Mouse (Mus musculus): ENCODE data around the gene Ifnar2. TPM values are rescaled to one million over a fixed set of nuclear protein-coding genes. Genes with fewer than 3 reads are reported as not detected.

Ifnar2 gene
- polyA plus RNA-seq, 1 experiment: 4.7 TPM

DNA sequence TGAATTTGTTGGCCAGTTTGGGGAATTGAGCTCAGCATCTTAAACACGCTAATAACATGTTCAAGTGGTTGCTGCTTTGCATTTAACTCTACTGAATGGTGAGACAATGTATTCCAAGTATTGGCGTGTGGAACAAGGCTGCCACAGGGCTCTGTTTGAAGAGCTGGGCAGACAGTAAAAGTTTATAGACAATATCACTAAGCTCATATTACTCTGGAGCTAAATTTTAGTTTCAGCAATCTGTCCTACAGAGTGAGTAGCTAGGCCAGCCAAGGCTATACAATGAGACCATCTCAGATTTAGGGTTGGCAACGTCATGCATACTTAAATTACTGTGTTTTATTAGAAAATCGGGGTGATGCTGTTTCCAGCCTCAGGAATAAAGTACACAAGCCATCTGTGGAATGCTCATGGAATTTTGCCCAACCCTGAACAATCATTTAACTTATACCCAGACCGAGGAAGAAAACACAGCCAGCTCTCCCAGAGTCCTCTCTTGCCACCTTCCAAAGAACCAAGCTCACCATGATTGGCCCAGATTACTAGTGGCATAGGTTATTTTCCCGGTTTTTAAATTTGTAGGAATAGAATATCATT lies 29.1 kb downstream of the Ifnar2 start:
- H3K36me3 ChIP-seq (ENCODE audit: control insufficient read depth, insufficient read depth, low read length): no peaks in the 10 kb centered on the region
- TF ChIP-seq CTCF (IDR thresholded peaks at IDR 0.05; ENCODE audit: control insufficient read depth, insufficient read depth, insufficient replicate concordance, low read depth, low read length): no peak
- no peak for TF ChIP-seq POLR2A (IDR thresholded peaks at IDR 0.05; ENCODE audit: control insufficient read depth, low read depth, low read length)
- peaks cover 13% of the 10 kb centered on the region for H3K4me1 ChIP-seq (ENCODE audit: control insufficient read depth, insufficient read depth, low read length)
- H3K27ac ChIP-seq (ENCODE audit: control insufficient read depth, insufficient read depth, low read depth, low read length): no peak overlapping the region
- no peak overlapping the region for H3K4me3 ChIP-seq (ENCODE audit: control insufficient read depth, low read depth, low read length)
- H3K27me3 ChIP-seq (ENCODE audit: control insufficient read depth, insufficient read depth, low read length): peaks cover 2% of the 10 kb centered on the region; the same call in 1 of the 2 replicates

- Histone ChIP-seq H3K4me1 (ENCODE audit: control insufficient read depth, insufficient read depth, low read length) (peaks cover 15% of the 10 kb centered on the region), H3K36me3 (ENCODE audit: control insufficient read depth, insufficient read depth, low read length) (no peaks in the 10 kb centered on the region), H3K27me3 (ENCODE audit: control insufficient read depth, insufficient read depth, low read length) (peaks cover 2% of the 10 kb centered on the region; the same call in 1 of the 2 replicates), H3K4me3 (ENCODE audit: control insufficient read depth, low read depth, low read length) (no peak overlapping the region), H3K27ac (ENCODE audit: control insufficient read depth, insufficient read depth, low read depth, low read length) (no peak overlapping the region)
- TF ChIP-seq CTCF (IDR thresholded peaks at IDR 0.05; ENCODE audit: control insufficient read depth, insufficient read depth, insufficient replicate concordance, low read depth, low read length) (no peak), POLR2A (IDR thresholded peaks at IDR 0.05; ENCODE audit: control insufficient read depth, low read depth, low read length) (no peak)
These were observed 31.2 kb downstream of the Ifnar2 start for GRCm38 (mm10) chr16:91403784-91404183.

DNA sequence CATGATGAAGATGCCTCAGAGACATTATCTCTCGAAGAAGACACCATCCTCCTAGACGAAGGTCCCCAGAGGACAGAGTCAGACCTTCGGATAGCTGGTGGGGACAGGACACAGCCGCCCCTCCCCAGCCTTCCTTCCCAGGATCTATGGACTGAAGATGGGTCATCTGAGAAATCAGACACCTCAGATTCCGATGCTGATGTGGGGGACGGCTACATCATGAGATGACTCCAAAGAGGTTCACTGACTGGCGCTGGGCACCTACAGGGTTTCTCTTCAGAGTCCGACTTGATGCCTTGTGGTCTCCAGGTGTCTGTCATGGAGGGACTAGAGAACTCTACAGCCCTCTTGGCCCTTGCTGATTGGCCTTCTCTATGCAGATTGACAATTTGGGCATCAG lies 31.6 kb downstream of the Ifnar2 start:
- Histone ChIP-seq H3K27me3 (ENCODE audit: control insufficient read depth, insufficient read depth, low read length) (peaks cover 2% of the 10 kb centered on the region; the same call in 1 of the 2 replicates), H3K27ac (ENCODE audit: control insufficient read depth, insufficient read depth, low read depth, low read length) (no peak overlapping the region), H3K36me3 (ENCODE audit: control insufficient read depth, insufficient read depth, low read length) (no peaks in the 10 kb centered on the region), H3K4me1 (ENCODE audit: control insufficient read depth, insufficient read depth, low read length) (peaks cover 15% of the 10 kb centered on the region), H3K4me3 (ENCODE audit: control insufficient read depth, low read depth, low read length) (no peak overlapping the region)
- TF ChIP-seq CTCF (IDR thresholded peaks at IDR 0.05; ENCODE audit: control insufficient read depth, insufficient read depth, insufficient replicate concordance, low read depth, low read length) (no peak), POLR2A (IDR thresholded peaks at IDR 0.05; ENCODE audit: control insufficient read depth, low read depth, low read length) (no peak)

- Histone ChIP-seq H3K4me1 (ENCODE audit: control insufficient read depth, insufficient read depth, low read length) (peaks cover 15% of the 10 kb centered on the region), H3K4me3 (ENCODE audit: control insufficient read depth, low read depth, low read length) (no peak overlapping the region), H3K27ac (ENCODE audit: control insufficient read depth, insufficient read depth, low read depth, low read length) (no peak overlapping the region), H3K36me3 (ENCODE audit: control insufficient read depth, insufficient read depth, low read length) (no peaks in the 10 kb centered on the region), H3K27me3 (ENCODE audit: control insufficient read depth, insufficient read depth, low read length) (peaks cover 2% of the 10 kb centered on the region; the same call in 1 of the 2 replicates)
- TF ChIP-seq CTCF (IDR thresholded peaks at IDR 0.05; ENCODE audit: control insufficient read depth, insufficient read depth, insufficient replicate concordance, low read depth, low read length) (no peak), POLR2A (IDR thresholded peaks at IDR 0.05; ENCODE audit: control insufficient read depth, low read depth, low read length) (no peak)
These were observed 32.4 kb downstream of the Ifnar2 start for GRCm38 (mm10) chr16:91404828-91405577.

DNA sequence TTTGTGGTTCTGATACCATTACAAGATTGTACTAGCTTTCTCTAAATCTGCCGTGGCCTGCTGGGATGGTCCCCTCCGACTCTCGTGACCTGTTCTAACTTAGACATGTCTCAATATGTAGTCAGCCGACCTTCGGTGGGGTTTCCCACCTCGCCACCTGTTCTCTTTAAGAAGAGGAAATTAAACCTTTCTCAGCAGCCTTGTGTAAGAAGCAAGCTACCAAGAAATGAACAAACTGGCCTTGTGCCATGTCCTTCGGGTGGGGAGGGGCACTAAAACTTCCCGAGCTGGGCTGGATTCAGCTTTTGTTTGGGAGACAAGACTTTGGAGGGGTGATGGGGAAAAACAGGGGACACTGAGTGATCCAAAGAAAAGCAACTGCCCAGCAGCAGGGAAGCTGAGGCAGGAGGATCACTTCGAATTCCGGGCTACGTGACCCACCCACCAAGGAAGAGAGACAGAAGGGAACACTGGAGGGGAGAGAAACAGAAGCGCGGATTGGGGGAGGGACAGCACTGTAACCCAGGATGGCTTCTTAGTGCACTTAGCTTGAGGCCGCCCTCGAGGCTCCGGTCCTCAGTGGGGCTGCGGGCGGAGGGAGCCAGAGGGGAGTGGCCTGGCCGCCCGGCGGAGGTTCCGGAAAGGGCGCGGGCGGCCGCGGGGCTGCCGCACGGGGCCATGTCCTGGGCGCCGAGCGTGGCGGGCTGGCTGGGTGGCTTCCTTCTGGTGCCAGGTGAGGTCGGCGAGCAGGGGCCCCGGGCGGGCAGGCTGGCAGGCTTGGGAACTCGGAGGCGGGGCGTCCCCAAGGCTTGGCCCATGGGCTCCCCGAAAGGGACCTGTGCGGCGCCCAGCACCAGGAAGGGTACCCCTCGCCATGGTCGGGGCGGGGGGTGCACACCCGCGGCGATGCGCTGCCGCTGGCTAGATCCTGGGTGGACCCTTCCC lies 33.3 kb downstream of the Ifnar2 start, which contains the start of gene Il10rb:
Il10rb (plus strand) TSS at position 525 of the 945 bp plus-strand sequence.
- H3K4me1 ChIP-seq (ENCODE audit: control insufficient read depth, insufficient read depth, low read length): peaks cover 15% of the 10 kb centered on the region
- no peaks in the 10 kb centered on the region for H3K36me3 ChIP-seq (ENCODE audit: control insufficient read depth, insufficient read depth, low read length)
- TF ChIP-seq POLR2A (IDR thresholded peaks at IDR 0.05; ENCODE audit: control insufficient read depth, low read depth, low read length): peak; percentile 35; the same call in 1 of the 2 replicates
- no peak for TF ChIP-seq CTCF (IDR thresholded peaks at IDR 0.05; ENCODE audit: control insufficient read depth, insufficient read depth, insufficient replicate concordance, low read depth, low read length)
- H3K4me3 ChIP-seq (ENCODE audit: control insufficient read depth, low read depth, low read length): peak within 1 kb of the TSS; percentile 74
- peaks cover 2% of the 10 kb centered on the region; the same call in 1 of the 2 replicates for H3K27me3 ChIP-seq (ENCODE audit: control insufficient read depth, insufficient read depth, low read length)
- H3K27ac ChIP-seq (ENCODE audit: control insufficient read depth, insufficient read depth, low read depth, low read length): peak within 1 kb of the TSS; percentile 81

GRCm38 (mm10) chr16:91406585-91407220 lies 34.1 kb downstream of the Ifnar2 start:
- peak overlapping the region; percentile 81; the same call in 1 of the 2 replicates for H3K27ac ChIP-seq (ENCODE audit: control insufficient read depth, insufficient read depth, low read depth, low read length)
- peaks cover 15% of the 10 kb centered on the region for H3K4me1 ChIP-seq (ENCODE audit: control insufficient read depth, insufficient read depth, low read length)
- no peaks in the 10 kb centered on the region for H3K36me3 ChIP-seq (ENCODE audit: control insufficient read depth, insufficient read depth, low read length)
- peak overlapping the region; percentile 74 for H3K4me3 ChIP-seq (ENCODE audit: control insufficient read depth, low read depth, low read length)
- H3K27me3 ChIP-seq (ENCODE audit: control insufficient read depth, insufficient read depth, low read length): peaks cover 2% of the 10 kb centered on the region; the same call in 1 of the 2 replicates
- no peak for TF ChIP-seq POLR2A (IDR thresholded peaks at IDR 0.05; ENCODE audit: control insufficient read depth, low read depth, low read length)
- TF ChIP-seq CTCF (IDR thresholded peaks at IDR 0.05; ENCODE audit: control insufficient read depth, insufficient read depth, insufficient replicate concordance, low read depth, low read length): no peak

Measured in testis, adult 2 months (tissue).